Mouse (Mus musculus) right cerebral cortex, adult 18-20 months (tissue): ENCODE data around the gene Sirt2.
A peak's percentile ranks its signal among the peaks of the same experiment; 100 is the strongest.

ENCODE experiments used
- DNase-seq: peaks from one replicate; pipeline ENCODE4 v3.0.0; 2022; ENCODE audit warnings: mixed read lengths

The Sirt2 gene

DNA sequence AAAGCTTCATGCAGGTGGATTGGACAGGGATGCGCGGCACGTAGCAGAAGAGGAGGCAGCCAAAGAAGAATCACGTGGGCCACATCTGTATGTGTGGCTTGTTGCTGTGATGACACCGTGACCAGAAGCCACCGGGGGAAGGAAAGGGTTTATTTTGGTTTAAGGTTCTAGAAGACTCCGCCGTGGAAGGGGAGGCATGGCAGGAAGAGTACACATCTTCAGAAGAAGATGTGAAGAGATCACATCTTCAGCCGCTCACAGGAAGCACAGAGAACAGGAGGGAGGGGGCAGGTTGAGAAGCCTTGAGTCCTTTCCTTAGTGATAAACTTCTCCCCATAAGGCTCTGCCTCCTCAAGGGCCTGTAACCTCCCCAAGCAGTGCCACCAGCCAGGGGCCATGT is 33.5 kb downstream of the Sirt2 start:
- DNase-seq: no peak

DNA sequence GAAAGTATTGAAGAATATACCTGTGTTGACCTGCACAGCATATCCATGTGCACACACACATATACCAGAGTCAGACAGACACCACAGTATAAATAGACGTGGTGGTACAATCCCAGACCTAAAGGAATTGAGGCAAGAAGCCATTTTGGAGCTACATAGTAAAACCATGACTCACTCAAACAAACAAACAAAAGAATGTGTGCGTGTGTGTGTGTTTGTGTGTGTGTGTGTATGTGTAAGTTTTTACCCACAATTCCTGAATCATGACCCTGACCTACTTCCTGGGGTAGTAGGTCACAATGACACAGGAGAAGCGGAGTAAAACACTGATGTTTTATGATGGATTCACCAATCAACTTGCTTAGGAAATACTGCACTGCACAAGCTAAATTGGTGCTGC is 34.9 kb downstream of the Sirt2 start:
- DNase-seq: no peak

DNA sequence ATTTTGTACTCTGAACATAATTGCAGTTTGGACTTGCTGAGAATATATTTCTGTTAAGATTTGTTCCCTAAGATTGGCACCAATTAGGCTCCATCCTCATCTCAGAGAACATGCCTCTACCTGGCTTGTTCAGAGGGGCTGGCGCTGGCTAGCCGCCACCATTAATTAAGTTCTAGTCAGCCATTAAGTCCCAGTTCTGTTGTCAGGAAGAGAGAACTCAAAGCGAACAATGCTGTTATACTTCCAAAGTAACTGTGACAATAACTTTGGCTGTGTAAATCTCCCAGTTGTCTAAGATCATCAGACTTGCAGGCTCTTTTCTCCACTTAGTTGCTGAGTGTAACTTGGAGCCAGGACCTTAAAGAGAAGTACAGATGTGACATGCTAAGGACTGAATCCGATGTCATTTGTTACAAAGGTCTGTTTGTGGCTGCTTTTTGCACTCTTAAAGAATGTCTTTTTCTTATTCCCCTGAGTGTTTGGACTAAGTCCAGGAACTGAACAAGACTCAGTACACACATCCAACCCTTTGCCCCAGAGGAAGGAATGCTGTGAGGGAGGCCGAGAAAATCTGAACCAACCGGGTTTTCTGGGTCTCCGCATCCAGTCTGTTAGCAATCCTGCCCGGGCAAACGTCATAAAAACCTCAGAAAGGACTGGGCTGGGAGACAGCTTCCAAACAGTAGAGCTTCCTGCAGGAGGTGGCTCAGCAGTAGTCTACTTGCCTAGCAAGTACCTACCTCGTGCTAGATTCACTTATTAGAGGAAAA is 35.6 kb downstream of the Sirt2 start:
- no peak for DNase-seq

DNA sequence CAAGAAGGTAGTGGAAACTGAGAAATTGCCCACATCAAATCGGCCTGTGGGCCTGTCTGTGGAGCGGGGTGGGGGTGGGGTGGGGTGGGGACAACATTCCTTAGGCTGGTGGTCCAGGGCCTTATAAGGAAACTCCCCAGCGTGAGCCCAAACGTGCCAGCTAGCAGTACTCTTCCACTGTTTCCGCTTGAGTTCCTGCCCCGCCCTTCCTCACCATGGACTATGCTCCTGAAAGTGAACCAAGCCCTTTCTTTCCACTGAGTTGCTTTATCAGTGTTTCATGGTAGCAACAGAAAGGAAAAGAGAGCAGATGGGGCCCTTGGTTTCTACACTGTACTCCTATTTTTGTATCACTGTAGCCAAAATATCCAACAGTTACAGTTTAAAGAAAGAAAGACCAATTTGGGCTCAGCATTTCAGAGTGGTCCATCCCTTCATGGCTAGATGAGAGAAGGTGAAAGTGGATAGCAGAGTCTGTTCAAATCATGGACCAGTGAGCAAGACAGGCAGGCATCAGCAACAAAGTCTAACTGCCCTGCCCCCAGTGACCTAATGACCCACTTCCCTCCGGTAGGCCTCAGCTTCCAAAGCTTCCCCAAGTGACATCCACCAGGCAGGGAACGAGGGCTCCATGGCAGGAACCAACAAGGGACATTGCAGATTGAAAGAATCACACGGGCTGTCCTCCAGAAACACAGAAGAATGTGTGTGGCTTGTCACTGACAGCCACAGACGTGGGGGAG is 36.5 kb downstream of the Sirt2 start:
- no peak for DNase-seq

DNA sequence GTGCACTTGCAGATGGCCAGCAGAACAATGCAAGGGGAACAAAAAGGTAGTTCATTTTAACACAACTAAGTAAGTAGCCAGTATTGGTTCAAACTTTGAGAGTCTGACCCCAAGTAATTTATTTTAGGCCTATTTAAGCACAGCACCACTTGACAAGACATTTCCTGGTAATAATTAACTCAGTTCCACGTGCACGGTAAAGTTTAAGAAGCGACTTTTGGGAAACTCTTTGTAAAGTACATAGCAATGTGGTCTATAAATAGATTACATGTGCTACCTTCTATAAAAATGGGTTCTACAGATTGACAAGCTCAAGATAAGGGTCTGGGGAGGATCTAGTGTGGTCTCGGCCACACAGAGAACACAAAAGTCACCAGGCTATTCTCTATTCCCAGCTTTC is 37.2 kb downstream of the Sirt2 start:
- DNase-seq: no peak

DNA sequence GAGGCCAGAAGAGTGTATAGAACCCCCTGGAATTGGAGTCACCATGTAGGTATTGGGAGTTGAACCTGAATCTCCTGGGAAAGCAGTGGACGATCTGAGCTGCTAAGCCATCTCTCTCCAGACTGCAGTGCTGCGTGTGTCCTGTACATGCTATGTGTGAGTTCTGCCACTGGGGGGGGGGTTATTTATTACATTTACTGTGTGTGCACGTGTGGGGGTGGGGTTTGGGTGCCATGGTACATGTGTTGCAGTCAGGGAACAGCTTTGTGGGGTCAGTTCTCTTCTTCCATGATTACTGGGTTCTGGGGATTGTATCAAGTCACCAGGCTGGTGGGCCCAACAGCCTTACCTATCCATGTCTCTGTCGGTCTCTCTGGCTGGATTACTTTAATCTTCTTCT is 40.3 kb downstream of the Sirt2 start:
- no peak for DNase-seq

DNA sequence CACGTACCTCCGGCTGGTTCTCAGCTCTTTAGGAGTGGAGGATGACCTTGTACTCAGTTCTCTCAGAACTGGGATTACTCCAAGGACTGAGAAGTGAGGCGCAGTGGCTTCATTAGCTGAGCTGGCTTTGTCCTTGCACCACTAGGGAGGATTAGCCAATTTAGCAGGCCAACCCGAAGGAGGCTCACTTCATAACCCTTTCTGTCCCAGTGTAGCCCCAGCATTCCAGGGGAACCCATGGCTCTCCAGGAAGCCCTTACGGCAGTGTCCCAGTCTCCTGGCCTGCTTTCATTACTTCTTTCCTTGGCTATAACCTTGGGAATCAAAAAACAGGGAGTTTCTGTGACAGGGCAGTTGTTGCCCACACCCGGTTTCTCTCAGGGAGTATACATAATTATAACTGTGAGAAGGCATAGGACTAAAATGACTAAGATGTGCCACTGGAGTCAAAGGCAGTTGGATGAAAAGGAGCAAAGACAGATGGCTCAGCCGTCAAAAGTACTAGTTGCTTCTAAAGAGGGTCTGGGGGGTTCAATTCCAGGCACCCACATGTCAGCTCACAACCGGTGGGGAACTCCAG is 41.2 kb downstream of the Sirt2 start:
- DNase-seq: no peak

DNA sequence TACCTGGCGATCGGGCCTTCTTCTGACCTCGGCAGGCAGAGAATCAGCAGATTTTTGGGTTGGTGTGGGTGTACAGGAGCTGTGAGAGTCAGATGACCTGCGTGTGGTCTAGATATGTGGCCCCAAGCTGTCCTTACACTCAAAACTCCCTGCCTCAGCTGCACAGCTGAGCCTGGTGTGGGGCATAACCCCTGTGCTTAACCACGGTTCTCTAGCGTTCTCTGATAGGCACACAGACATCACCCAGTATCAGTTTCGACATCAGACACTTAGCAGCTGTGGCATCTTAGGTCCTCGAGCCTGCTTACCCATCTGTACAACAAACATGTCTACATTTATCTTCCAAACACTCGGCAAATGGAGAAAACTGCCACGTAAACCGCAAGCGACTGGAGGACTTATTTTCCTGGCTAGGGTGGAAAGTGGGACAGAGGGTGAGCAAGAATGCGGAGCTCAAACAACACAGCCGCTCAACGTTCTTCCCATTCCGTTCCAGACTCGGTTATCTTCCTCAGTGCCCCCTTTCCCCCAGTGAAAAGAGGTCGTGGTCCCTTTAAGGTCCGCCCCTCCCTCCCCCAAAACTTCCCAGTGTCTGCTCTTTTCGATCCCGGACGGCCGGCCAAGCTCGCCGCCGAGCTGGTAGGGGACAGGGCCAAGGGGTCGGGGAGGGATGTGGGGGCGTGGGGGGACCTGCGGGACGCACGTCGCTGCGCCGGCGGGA is 41.8 kb downstream of the Sirt2 start, which contains the start of gene Hnrnpl:
Hnrnpl (plus strand) TSS at position 321 of the 721 bp plus-strand sequence.
- no peak for DNase-seq

DNA sequence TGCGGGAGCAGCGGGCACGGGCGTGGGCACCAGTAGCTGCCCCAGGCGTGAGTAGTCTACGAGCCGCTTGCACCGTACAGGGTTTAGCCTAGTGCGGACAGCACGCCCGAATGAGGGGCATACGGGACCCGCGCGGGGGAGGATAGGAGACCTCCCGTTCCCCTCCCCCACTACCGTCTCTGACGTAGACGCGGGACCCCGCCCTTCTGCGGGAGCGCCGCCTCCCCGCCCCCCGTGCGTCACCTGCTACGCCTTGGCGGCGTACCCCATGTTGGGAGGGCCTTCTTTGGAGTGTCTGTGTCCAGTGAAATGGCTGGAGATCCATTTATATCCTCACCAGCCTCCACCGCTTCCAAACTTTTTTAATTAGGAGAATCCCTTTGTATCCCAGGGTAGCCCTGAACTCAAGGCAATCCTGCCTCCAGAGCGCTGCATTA is 42.4 kb downstream of the Sirt2 start:
- DNase-seq: peak; percentile 95

DNA sequence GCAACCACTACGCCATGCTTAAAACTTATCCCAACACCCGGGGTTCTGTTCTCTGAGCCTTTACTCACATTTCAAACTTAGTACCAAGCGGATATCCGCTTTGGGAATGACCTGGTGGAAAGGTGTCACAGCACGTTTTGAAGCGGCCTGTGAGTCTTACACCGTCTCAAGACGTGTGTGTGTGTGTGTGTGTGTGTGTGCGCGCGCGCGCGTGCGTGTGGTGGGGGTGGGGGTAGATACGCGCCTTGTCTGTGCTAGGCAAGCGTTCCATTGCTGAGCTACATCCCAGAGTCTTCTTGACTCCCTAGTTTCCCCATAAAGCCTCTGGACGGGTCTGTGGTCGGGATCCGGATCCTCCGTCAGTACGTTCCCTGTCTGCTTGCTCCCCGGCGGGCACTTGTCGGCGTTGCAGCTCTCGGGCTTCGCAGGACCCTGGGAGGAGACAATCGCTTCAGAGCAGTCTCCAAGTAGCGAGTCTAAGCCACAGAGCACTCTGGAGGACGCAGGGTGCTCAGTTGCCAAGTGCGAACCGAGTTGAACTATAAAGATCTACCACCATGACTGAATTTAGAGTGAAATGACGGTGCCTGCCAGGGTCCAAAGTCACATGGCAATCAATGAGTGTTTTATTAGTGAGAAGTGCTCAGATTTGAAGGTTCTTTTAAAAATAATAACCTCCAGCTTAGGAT is 43.0 kb downstream of the Sirt2 start:
- DNase-seq: peak; percentile 55

DNA sequence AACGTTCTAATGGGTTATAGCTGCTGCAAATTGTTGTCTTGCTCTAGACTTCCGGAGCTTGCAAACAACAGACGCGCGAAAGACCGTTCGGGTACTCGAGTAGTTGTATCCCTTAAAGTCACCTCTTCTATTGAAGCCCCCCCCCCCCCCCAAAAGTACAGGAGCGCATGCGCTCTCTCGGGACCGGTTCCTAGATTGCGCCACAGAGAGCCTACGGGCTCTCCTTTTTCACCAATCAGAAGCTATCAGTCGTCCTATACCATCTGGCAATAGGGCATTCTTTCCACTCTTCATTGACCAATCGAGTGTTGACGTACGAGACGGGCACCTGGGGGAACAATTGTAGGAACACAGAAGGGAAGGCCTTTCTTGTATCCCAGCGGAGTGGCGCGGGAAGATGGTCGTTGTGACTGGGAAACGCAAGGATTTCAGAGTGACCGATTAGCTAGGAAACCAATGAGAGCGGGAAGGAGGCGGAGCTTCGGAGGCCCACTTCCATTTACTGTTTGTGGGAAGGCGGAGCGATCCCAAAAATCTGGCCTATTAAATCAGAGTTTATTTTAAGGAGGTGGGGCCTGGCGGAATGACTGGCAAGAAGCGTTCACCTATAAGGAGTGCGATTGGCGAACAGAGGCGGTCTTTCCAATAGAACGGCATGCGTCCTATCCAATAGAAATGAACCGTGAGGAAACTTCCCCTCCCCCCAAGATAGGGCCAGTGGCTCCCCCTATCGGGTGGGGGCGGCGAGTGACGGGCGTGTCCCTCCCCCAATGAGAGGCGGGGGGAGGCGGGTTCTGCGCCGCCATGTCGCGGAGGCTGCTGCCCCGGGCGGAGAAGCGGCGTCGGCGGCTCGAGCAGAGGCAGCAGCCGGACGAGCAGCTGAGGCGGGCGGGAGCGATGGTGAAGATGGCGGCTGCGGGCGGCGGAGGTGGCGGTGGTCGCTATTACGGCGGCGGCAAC is 43.9 kb downstream of the Sirt2 start:
- DNase-seq: peak; percentile 99

DNA sequence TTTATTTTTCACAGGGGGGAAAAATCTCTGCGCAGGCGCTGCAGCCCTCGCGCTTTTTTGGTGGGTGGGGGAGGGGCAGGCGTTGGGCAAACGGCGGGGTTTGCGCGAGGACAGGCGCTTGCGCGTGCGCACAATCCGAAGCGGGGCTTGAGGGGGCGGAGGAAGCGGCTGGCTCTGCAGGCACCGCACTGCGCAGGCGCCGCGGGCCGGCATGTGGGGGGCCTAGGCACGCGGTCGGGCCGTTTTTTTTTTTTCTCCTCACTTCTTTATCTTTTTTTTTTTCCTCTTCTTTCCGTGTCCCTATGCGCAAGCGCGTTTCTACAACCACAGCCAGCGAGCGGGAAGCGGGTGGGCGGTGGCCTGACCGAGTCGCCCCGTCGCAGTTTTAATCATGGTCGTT is 44.7 kb downstream of the Sirt2 start:
- peak; percentile 92 for DNase-seq

DNA sequence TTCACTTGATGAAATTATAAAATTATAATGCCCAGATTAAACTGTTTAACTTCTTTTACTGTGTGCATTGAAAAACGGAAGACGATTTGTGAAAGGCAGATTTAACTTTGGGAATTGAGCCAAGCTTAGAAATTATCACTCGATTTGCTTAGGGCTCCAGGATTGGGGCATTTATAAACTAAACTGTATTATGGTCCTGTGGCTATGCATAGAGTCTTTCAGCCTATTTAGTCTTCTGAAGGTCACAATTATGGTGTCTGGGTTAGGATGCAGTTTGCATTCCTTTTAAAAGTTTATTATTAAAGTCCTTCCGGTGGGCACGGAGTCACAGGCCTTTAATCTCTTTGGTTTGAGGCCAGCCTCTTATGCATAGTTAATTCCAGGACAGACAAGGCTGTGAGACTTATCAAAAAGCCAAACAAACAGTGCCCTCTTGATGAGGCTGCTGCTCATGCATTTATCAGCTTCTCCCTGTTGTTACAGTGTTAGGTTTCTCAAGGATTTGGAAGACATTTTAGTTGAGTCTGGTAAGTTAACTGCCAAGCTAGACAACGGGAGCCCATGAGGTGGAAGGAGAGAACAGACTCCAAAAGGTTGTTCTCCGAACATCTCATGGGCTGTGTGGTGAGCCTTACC is 45.2 kb downstream of the Sirt2 start:
- DNase-seq: no peak

DNA sequence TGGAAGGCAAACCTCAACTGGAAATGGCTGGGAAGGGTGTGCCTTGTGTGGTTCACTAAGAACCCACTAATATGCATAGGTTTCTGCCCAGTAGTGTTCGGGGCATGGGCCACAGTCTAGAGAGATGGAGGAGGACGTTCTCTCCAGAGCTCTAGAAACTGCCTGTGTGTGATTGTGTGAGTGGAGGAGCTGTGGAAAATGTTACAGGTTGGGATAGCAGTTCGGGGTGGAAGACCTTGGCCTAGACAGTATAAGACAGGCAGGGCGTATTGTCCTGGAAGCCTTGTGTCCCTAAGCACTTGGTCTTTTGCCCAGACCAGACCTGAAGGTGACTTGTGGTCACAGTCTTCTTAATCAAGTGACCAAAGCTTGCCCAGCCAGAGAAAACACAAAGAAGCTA is 45.9 kb downstream of the Sirt2 start:
- no peak for DNase-seq

DNA sequence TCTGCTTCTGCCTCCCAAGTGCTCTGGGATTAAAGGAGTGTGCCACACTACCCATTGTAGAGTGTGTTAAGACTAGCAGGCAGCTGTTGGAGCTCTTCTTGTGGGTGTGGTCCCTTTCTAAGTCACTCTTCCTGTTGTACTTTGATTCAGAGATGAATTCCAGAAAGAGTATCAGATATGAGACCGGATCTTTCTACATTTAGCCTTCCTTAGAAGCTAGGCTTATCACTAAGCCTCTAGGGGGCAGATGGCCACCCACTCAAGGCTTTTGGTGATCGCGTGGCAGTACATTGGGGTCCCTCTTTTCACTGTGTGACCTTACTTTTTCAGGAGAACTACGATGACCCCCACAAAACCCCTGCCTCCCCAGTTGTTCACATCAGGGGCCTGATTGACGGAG is 46.4 kb downstream of the Sirt2 start:
- no peak for DNase-seq

DNA sequence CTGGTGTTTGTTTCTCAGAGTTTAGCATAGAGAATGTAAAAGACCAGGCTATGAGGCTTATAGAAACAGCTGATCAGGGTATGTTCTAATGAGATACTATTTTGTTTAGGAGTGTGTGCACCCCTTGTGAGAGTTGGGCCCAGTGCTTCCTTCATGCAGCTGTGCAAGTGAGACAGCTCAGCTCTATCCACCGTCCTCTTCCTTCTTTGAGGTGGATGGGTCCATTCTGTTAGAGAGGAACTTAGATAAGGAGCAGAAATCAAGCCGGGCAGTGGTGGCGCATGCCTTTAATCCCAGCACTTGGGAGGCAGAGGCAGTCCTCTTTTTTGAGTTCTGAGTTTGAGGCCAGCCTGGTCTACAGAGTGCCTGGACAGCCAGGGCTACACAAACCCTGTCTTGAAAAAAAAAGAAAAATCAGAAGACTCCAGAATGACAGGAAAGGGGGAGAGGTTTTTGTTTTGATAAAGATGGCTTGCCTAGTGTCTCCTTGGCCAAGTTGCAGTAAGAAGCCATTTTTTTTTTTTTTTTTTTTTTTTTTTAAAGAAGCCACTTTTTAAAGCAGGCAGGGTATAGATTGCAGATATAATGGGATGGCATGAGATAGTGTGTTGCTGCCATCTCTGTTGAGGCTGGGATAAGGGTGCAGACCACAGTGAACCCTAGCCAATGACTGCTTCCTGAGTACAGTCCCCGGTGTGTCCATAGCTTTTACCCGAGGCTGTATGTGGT is 47.9 kb downstream of the Sirt2 start:
- no peak for DNase-seq

DNA sequence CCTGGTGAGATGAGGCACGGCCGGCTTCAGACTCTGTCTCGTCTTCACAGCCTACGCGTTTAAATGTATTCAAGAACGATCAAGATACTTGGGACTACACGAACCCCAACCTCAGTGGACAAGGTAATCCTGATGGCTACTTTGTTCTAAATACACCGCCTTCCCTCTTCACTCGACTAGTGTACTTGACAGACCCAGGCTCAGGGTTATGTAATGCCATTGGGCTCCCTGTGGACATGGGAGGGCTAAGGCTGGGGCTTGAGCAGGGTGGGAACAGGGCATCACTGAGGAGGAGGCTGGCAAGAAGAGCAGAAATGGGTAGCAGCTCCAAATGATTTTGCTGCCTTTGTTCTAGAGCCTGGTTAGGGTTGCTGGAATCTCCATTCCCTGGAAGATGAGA is 48.7 kb downstream of the Sirt2 start:
- no peak for DNase-seq

DNA sequence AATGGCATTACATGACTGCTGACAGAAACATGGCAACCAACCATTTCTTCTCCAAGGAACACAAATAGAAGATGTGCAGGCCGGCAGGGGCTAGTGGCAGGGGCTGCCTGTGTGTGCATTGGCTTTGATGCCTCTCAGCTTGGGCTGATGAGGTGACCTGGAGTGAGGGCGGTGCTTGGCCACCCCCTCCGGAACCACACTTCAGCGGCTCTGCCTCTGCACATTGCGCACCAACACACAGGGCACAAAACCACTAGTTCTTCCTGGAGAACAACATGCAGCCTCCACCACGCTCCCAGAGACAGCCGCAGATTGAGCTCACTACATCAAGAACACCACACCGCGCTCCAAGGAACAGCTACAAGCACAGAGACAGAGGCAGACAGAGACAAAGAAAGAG is 49.7 kb downstream of the Sirt2 start:
- DNase-seq: no peak

DNA sequence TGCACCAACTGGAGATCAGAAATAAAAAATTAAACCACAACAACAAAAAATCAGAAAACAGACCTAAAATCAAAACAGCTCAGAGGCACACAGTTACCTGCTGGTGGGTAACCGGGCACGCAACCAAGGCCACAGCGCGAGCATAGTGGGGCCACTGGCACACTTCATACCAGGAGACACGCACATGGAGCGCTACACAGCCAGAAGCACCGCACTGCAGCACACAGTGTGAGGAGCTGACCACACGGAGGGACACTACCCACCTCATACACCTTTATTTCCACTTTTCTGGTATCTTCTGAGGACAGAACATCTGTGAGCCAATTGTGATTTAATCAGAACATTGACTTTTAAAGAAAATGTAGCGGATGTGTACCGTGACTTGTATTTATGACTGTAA is 50.4 kb downstream of the Sirt2 start:
- no peak for DNase-seq

DNA sequence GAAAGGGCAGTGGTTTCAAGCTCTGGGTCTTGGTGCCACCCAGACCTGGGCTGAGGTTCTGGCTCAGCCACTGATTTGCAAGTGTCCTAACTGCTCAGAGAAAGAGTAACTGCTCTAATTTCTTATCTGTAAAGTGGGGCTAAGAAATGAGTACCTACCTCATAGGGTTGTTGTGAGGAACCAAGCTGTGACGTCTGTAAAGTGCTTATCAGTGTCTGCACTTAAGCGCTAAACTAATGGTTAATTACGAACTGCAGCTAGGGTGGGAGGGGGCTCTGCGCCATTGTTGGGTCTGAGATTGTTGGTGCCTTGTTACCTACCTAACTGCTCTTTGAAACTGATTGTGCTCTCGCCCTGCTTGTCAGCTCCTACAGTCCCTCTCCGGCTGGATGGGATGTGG is 51.0 kb downstream of the Sirt2 start:
- DNase-seq: no peak
